Comparison of ENCODE assay signal across 29 mouse cellular contexts in genomic region chr7:46810325-46810724, GRCm38 (mm10). TPM values are rescaled to one million over a fixed set of nuclear protein-coding genes. Genes with fewer than 3 reads are reported as not detected.
DNase-seq lines count a peak whose midpoint lies in the region; ATAC-seq and TF ChIP-seq lines count a peak whose summit lies in the region.
"Had no signal": no experiment of that assay in that cellular context is flagged by ENCODE, and none has a peak within 500 bp of the region (broad histone marks: within the 10 kb centered on the region; RNA-seq: fewer than 3 reads in every experiment).

No protein-coding gene starts in this region.

- no peaks in the 10 kb centered on the region for H3K9me3 ChIP-seq in midbrain, embryonic 11.5 days (ENCODE audit: control insufficient read depth, low read length)
- H3K9me3 ChIP-seq in midbrain, embryonic 14.5 days (ENCODE audit: control insufficient read depth, low read length): no peaks in the 10 kb centered on the region
- H3K9me3 ChIP-seq in heart, embryonic 10.5 days: no peaks in the 10 kb centered on the region
- H3K9me3 ChIP-seq: G1E had no signal

- peaks cover 23% of the 10 kb centered on the region for H3K36me3 ChIP-seq in midbrain, embryonic 11.5 days (ENCODE audit: control insufficient read depth, insufficient read depth, low read length)
- H3K36me3 ChIP-seq in midbrain, embryonic 14.5 days (ENCODE audit: control insufficient read depth, insufficient read depth, low read length): peaks cover 82% of the 10 kb centered on the region
- peaks cover 91% of the 10 kb centered on the region for H3K36me3 ChIP-seq in heart, embryonic 10.5 days

- H3K4me2 ChIP-seq in midbrain, embryonic 11.5 days: no peak overlapping the region
- H3K4me2 ChIP-seq in midbrain, embryonic 14.5 days (ENCODE audit: low read length): no peak overlapping the region

- peak; percentile 78 for DNase-seq in midbrain, embryonic 11.5 days (ENCODE audit: low spot score, missing footprints)
- DNase-seq in midbrain, embryonic 14.5 days: no peak
- DNase-seq in 416B (ENCODE audit: low read depth): peak; percentile 43
- DNase-seq in heart, embryonic 10.5 days (ENCODE audit: low spot score): no peak
- DNase-seq in layer of hippocampus, adult 2 months (ENCODE audit: low spot score in 2 of 2): no peak
- DNase-seq: adrenal gland, adult 2 months; adrenal gland, adult 8-10 months; adrenal gland, postnatal 10 days; adrenal gland, postnatal 14 days; adrenal gland, postnatal 25 days; adrenal gland, postnatal 36 days; B cell, adult 2 months; cerebellum, adult 11 months; cerebellum, adult 11-12 months; cerebellum, adult 18-20 months; cerebellum, adult 2 months had no signal

- no peaks in the 10 kb centered on the region for H3K27me3 ChIP-seq in midbrain, embryonic 11.5 days (ENCODE audit: control insufficient read depth, insufficient read depth, low read length)
- H3K27me3 ChIP-seq in midbrain, embryonic 14.5 days (ENCODE audit: control insufficient read depth, insufficient read depth, low read length): no peaks in the 10 kb centered on the region
- H3K27me3 ChIP-seq in heart, embryonic 10.5 days (ENCODE audit: insufficient read depth, poor library complexity, severe bottlenecking): no peaks in the 10 kb centered on the region
- H3K27me3 ChIP-seq: CH12.LX, Patski had no signal

- WGBS in midbrain, embryonic 11.5 days: 98% methylated on average over 6 of the region's 6 CpGs
- 97% methylated on average over 6 of the region's 6 CpGs for WGBS in midbrain, embryonic 14.5 days
- 92% methylated on average over 6 of the region's 6 CpGs for WGBS in heart, embryonic 10.5 days

- no peak for ATAC-seq in midbrain, embryonic 11.5 days (ENCODE audit: low FRiP score)
- ATAC-seq in midbrain, embryonic 14.5 days (ENCODE audit: low FRiP score, low TSS enrichment): no peak
- ATAC-seq in granulocyte monocyte progenitor cell, adult 5-6 weeks (replicated peaks; ENCODE audit: poor library complexity, severe bottlenecking): peak; percentile 88
- peak; percentile 76 for ATAC-seq in megakaryocyte progenitor cell, adult 5-6 weeks (replicated peaks; ENCODE audit: poor library complexity)
- ATAC-seq in CD4-positive, CD25-positive, alpha-beta regulatory T cell, adult 4 months: no peak
- ATAC-seq: activated CD4-positive, CD25-positive, alpha-beta regulatory T cell, adult 4 months; Patski had no signal

- no peaks in the 10 kb centered on the region for H3K4me1 ChIP-seq in midbrain, embryonic 11.5 days (ENCODE audit: control insufficient read depth, insufficient read depth, low read length)
- H3K4me1 ChIP-seq in midbrain, embryonic 14.5 days (ENCODE audit: control insufficient read depth, insufficient read depth, low read length): no peaks in the 10 kb centered on the region
- no peaks in the 10 kb centered on the region for H3K4me1 ChIP-seq in heart, embryonic 10.5 days

- H3K4me3 ChIP-seq in midbrain, embryonic 11.5 days (ENCODE audit: low read depth, low read length): no peak overlapping the region
- H3K4me3 ChIP-seq in midbrain, embryonic 14.5 days (replicated peaks; ENCODE audit: low read depth, low read length): no peak overlapping the region
- no peak overlapping the region for H3K4me3 ChIP-seq in heart, embryonic 10.5 days
- no peak overlapping the region for H3K4me3 ChIP-seq in layer of hippocampus, adult 2 months

- H3K27ac ChIP-seq in midbrain, embryonic 11.5 days (ENCODE audit: low read depth, low read length): no peak overlapping the region
- no peak overlapping the region for H3K27ac ChIP-seq in midbrain, embryonic 14.5 days (replicated peaks; ENCODE audit: low read depth, low read length)
- H3K27ac ChIP-seq in heart, embryonic 10.5 days: no peak overlapping the region
- no peak overlapping the region for H3K27ac ChIP-seq in layer of hippocampus, adult 2 months

- no peak overlapping the region for H3K9ac ChIP-seq in midbrain, embryonic 11.5 days (ENCODE audit: low read length)
- H3K9ac ChIP-seq in midbrain, embryonic 14.5 days (replicated peaks; ENCODE audit: low read length): no peak overlapping the region

- TF ChIP-seq CTCF in layer of hippocampus, adult 2 months (conservative IDR thresholded peaks at IDR 0.05): no peak

RNA-seq across cellular contexts. Expression of gene Gtf2h1, which starts 14.4 kb away (rescaled TPM):
- polyA plus RNA-seq in midbrain, embryonic 11.5 days (2014; fragmentation: Nextera tagmentation; extraction: Ambion mirVana): 58.0 and 62.4 TPM in 2 replicates
- polyA plus RNA-seq in midbrain, embryonic 14.5 days (2014; fragmentation: Nextera tagmentation; extraction: Ambion mirVana): 38.1 and 47.2 TPM in 2 replicates
- total RNA-seq in granulocyte monocyte progenitor cell, adult 5-6 weeks (2014; fragmentation: Nextera tagmentation): 30.3 and 46.6 TPM in 2 replicates
- total RNA-seq in granulocyte monocyte progenitor cell, adult 5-6 weeks (2017): 67.0 and 83.9 TPM in 2 replicates
- total RNA-seq in megakaryocyte progenitor cell, adult 5-6 weeks (2015): 54.7 and 58.1 TPM in 2 replicates
- 82.4 and 105 TPM in 2 replicates for total RNA-seq in megakaryocyte progenitor cell, adult 5-6 weeks (2017)
- polyA plus RNA-seq in CD4-positive, CD25-positive, alpha-beta regulatory T cell, adult 4 months (2017; shearing (Covaris generic)): 10 to 100 TPM; 20.7 to 28.1 TPM
- polyA plus RNA-seq in heart, embryonic 10.5 days (2016; fragmentation: Nextera tagmentation; extraction: Ambion mirVana): 40.6 and 45.1 TPM in 2 replicates
- 10 to 100 TPM; 35.0 to 36.1 TPM for total RNA-seq in layer of hippocampus, adult 2 months (2021)

RNA-seq across cellular contexts. Expression of gene Hps5, which starts 14.5 kb away (rescaled TPM):
- 16.3 and 17.9 TPM in 2 replicates for polyA plus RNA-seq in midbrain, embryonic 11.5 days (2014; fragmentation: Nextera tagmentation; extraction: Ambion mirVana)
- polyA plus RNA-seq in midbrain, embryonic 14.5 days (2014; fragmentation: Nextera tagmentation; extraction: Ambion mirVana): 11.3 and 13.8 TPM in 2 replicates
- 17.0 and 32.8 TPM in 2 replicates for total RNA-seq in granulocyte monocyte progenitor cell, adult 5-6 weeks (2014; fragmentation: Nextera tagmentation)
- 19.1 and 27.6 TPM in 2 replicates for total RNA-seq in granulocyte monocyte progenitor cell, adult 5-6 weeks (2017)
- total RNA-seq in megakaryocyte progenitor cell, adult 5-6 weeks (2015): 13.5 and 17.5 TPM in 2 replicates
- 25.5 and 29.0 TPM in 2 replicates for total RNA-seq in megakaryocyte progenitor cell, adult 5-6 weeks (2017)
- 10 to 100 TPM; 14.2 to 26.1 TPM for polyA plus RNA-seq in CD4-positive, CD25-positive, alpha-beta regulatory T cell, adult 4 months (2017; shearing (Covaris generic))
- 13.9 and 14.5 TPM in 2 replicates for polyA plus RNA-seq in heart, embryonic 10.5 days (2016; fragmentation: Nextera tagmentation; extraction: Ambion mirVana)
- total RNA-seq in layer of hippocampus, adult 2 months (2021): 10 to 100 TPM; 14.0 to 14.2 TPM

RNA-seq across cellular contexts. Expression of gene Ldha, which starts 30.9 kb away (rescaled TPM):
- 1,513 and 1,542 TPM in 2 replicates for polyA plus RNA-seq in midbrain, embryonic 11.5 days (2014; fragmentation: Nextera tagmentation; extraction: Ambion mirVana)
- 423 and 442 TPM in 2 replicates for polyA plus RNA-seq in midbrain, embryonic 14.5 days (2014; fragmentation: Nextera tagmentation; extraction: Ambion mirVana)
- 641 and 708 TPM in 2 replicates for total RNA-seq in granulocyte monocyte progenitor cell, adult 5-6 weeks (2014; fragmentation: Nextera tagmentation)
- 507 and 538 TPM in 2 replicates for total RNA-seq in granulocyte monocyte progenitor cell, adult 5-6 weeks (2017)
- 597 and 639 TPM in 2 replicates for total RNA-seq in megakaryocyte progenitor cell, adult 5-6 weeks (2015)
- 442 and 446 TPM in 2 replicates for total RNA-seq in megakaryocyte progenitor cell, adult 5-6 weeks (2017)
- 100 to 1,000 TPM; 817 to 958 TPM for polyA plus RNA-seq in CD4-positive, CD25-positive, alpha-beta regulatory T cell, adult 4 months (2017; shearing (Covaris generic))
- 4,161 and 4,393 TPM in 2 replicates for polyA plus RNA-seq in heart, embryonic 10.5 days (2016; fragmentation: Nextera tagmentation; extraction: Ambion mirVana)
- 100 to 1,000 TPM; 280 to 297 TPM for total RNA-seq in layer of hippocampus, adult 2 months (2021)

RNA-seq across cellular contexts. Expression of gene Ldhc, which starts 50.7 kb away (rescaled TPM):
- not detected in 2 replicates for polyA plus RNA-seq in midbrain, embryonic 11.5 days (2014; fragmentation: Nextera tagmentation; extraction: Ambion mirVana)
- 0.20 and 0.50 TPM in 2 replicates for polyA plus RNA-seq in midbrain, embryonic 14.5 days (2014; fragmentation: Nextera tagmentation; extraction: Ambion mirVana)
- total RNA-seq in granulocyte monocyte progenitor cell, adult 5-6 weeks (2014; fragmentation: Nextera tagmentation): 3.5 TPM in 1 of 2 replicates, not detected in the other
- 1.2 TPM in 1 of 2 replicates, not detected in the other for total RNA-seq in granulocyte monocyte progenitor cell, adult 5-6 weeks (2017)
- 0.44 and 0.49 TPM in 2 replicates for total RNA-seq in megakaryocyte progenitor cell, adult 5-6 weeks (2015)
- 1.3 TPM in 1 of 2 replicates, not detected in the other for total RNA-seq in megakaryocyte progenitor cell, adult 5-6 weeks (2017)
- polyA plus RNA-seq in CD4-positive, CD25-positive, alpha-beta regulatory T cell, adult 4 months (2017; shearing (Covaris generic)): not detected
- polyA plus RNA-seq in heart, embryonic 10.5 days (2016; fragmentation: Nextera tagmentation; extraction: Ambion mirVana): 0.13 TPM in 1 of 2 replicates, not detected in the other
- not detected for total RNA-seq in layer of hippocampus, adult 2 months (2021)
- total RNA-seq: adrenal gland, adult 18-20 months; adrenal gland, adult 2 months; adrenal gland, adult 8-10 months; adrenal gland, postnatal 10 days; adrenal gland, postnatal 14 days; adrenal gland, postnatal 25 days; adrenal gland, postnatal 36 days; adrenal gland, postnatal 4 days; CH12.LX; G1E; MEL had no signal
- polyA plus RNA-seq: activated CD4-positive, CD25-positive, alpha-beta regulatory T cell, adult 4 months; adrenal gland, adult 2 months; C2C12; cerebellum, adult 2 months; G1E; Patski had no signal

RNA-seq across cellular contexts. Expression of gene Saa2, which starts 58.7 kb away (rescaled TPM):
- polyA plus RNA-seq in midbrain, embryonic 11.5 days (2014; fragmentation: Nextera tagmentation; extraction: Ambion mirVana): not detected in 2 replicates
- not detected in 2 replicates for polyA plus RNA-seq in midbrain, embryonic 14.5 days (2014; fragmentation: Nextera tagmentation; extraction: Ambion mirVana)
- total RNA-seq in granulocyte monocyte progenitor cell, adult 5-6 weeks (2014; fragmentation: Nextera tagmentation): not detected in 2 replicates
- not detected in 2 replicates for total RNA-seq in granulocyte monocyte progenitor cell, adult 5-6 weeks (2017)
- not detected in 2 replicates for total RNA-seq in megakaryocyte progenitor cell, adult 5-6 weeks (2015)
- total RNA-seq in megakaryocyte progenitor cell, adult 5-6 weeks (2017): not detected in 2 replicates
- not detected for polyA plus RNA-seq in CD4-positive, CD25-positive, alpha-beta regulatory T cell, adult 4 months (2017; shearing (Covaris generic))
- polyA plus RNA-seq in heart, embryonic 10.5 days (2016; fragmentation: Nextera tagmentation; extraction: Ambion mirVana): 0.32 and 2.5 TPM in 2 replicates
- not detected for total RNA-seq in layer of hippocampus, adult 2 months (2021)
- total RNA-seq: adrenal gland, adult 18-20 months; adrenal gland, adult 2 months; adrenal gland, adult 8-10 months; adrenal gland, postnatal 10 days; adrenal gland, postnatal 25 days; adrenal gland, postnatal 4 days; CH12.LX; ES-E14; G1E; MEL had no signal
- polyA plus RNA-seq: adrenal gland, adult 2 months; brain, embryonic 14.5 days; cerebellum, adult 2 months; G1E had no signal

Comparison
In these comparisons a context has a peak if more than half of its experiments do, and no peak if none do; other contexts are left out.
1. DNase-seq: peak in midbrain, embryonic 11.5 days (single experiment) and 416B (single experiment); none in midbrain, embryonic 14.5 days (single experiment), heart, embryonic 10.5 days (single experiment) and layer of hippocampus, adult 2 months (0 of 2).
2. ATAC-seq: peak in granulocyte monocyte progenitor cell, adult 5-6 weeks (single experiment) and megakaryocyte progenitor cell, adult 5-6 weeks (single experiment); none in midbrain, embryonic 11.5 days (single experiment), midbrain, embryonic 14.5 days (single experiment) and CD4-positive, CD25-positive, alpha-beta regulatory T cell, adult 4 months (single experiment).